Mouse (Mus musculus) forebrain, embryonic 16.5 days (tissue): ENCODE results near the gene Ace3. TPM values are rescaled to one million over a fixed set of nuclear protein-coding genes. Genes with fewer than 3 reads are reported as not detected.
"Not testable (repeated sequence)": the region's sequence is repeated elsewhere in the genome, so short reads cannot be mapped to it uniquely, and the experiment has no call there.

Experiments used
- ATAC-seq: fragments of 200-750 bp; cut with Nextera tagmentation; 2 replicates; pipeline ENCODE4 v1.8.0; 2017; ENCODE audit warnings: mild to moderate bottlenecking, moderate library complexity
- H3K27ac ChIP-seq: fragments of 300-500 bp; sonication (generic); 2 replicates; pipeline ENCODE4 v1.5.1; 2014; ENCODE audit warnings: low read length, control low read depth
- H3K27me3 ChIP-seq: fragments of 300-500 bp; sonication (generic); replicated peaks from 2 replicates; pipeline ENCODE4 v1.6.1; 2014; ENCODE audit warnings: low read length; ENCODE audit not compliant: control insufficient read depth, insufficient read depth
- H3K36me3 ChIP-seq: fragments of 300-500 bp; sonication (generic); 2 replicates; pipeline ENCODE4 v1.6.1; 2014; ENCODE audit not compliant: control insufficient read depth, insufficient read depth
- H3K4me1 ChIP-seq: fragments of 300-500 bp; sonication (generic); replicated peaks from 2 replicates; pipeline ENCODE4 v1.6.1; 2014; ENCODE audit warnings: low read length; ENCODE audit not compliant: control insufficient read depth, insufficient read depth
- H3K4me2 ChIP-seq: fragments of 300-500 bp; sonication (generic); 2 replicates; pipeline ENCODE4 v1.6.1; 2014; ENCODE audit warnings: mild to moderate bottlenecking, low read length, control low read depth
- H3K4me3 ChIP-seq: fragments of 300-500 bp; sonication (generic); replicated peaks from 2 replicates; pipeline ENCODE4 v1.5.1; 2014; ENCODE audit warnings: mild to moderate bottlenecking, low read length, control low read depth
- H3K9ac ChIP-seq: fragments of 300-500 bp; sonication (generic); replicated peaks from 2 replicates; pipeline ENCODE4 v1.6.1; 2014; ENCODE audit warnings: low read depth, low read length, control low read depth
- H3K9me3 ChIP-seq: fragments of 300-500 bp; sonication (generic); 2 replicates; pipeline ENCODE4 v1.6.1; 2016; ENCODE audit warnings: low read length; ENCODE audit not compliant: control insufficient read depth
- WGBS: fragments of 180-500 bp; shearing (Covaris S2); extraction: QIAGEN DNeasy Blood & Tissue Kit; methylation state at CpG from one replicate; pipeline ENCODE4 v1.1.7; 2014; 5-methylcytosine and 5-hydroxymethylcytosine counted together
- polyA plus RNA-seq: library from polyadenylated mRNA; unstranded; fragments of >200 nt; fragmentation: Nextera tagmentation; extraction: Ambion mirVana; gene quantifications from 2 replicates; pipeline ENCODE4 v1.2.1, GENCODE M21; 2015

Ace3 gene
- polyA plus RNA-seq, 1 experiment from 2014 or later, result not detected

GRCm38 (mm10) chr11:106026465-106027151, 32.1 kb downstream of the Ace3 start:
- no peaks in the 10 kb centered on the region for H3K27me3 ChIP-seq
- WGBS, result 41% methylated on average over 10 of the region's 11 CpGs
- ATAC-seq, result 0 out of 2 replicates have a peak, but pooled peaks have one; percentile 28
- no peak overlapping the region for H3K27ac ChIP-seq
- H3K36me3 ChIP-seq, result no peaks in the 10 kb centered on the region
- no peaks in the 10 kb centered on the region for H3K9me3 ChIP-seq
- H3K4me2 ChIP-seq, result no peak overlapping the region
- no peak overlapping the region for H3K4me3 ChIP-seq
- no peaks in the 10 kb centered on the region for H3K4me1 ChIP-seq
- no peak overlapping the region for H3K9ac ChIP-seq

DNA sequence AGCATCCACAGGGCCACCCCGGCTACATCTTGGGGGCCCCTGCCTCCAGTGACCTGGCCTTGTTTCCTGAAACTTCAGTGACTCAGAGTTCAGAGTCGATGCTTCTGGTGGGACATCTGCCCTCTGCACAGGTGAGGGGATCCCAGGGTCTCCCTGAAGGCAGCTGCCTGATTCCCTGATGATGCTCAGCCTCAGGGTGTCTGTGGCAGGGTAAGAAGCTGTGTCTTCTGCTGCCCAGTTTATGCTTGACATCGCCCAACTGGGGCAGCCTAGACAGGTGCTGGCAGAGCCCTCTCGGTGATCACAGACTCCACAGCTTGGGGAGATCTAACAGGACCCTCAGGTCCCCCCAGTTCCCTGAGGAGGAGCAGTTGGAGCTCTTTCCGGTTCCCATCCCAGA, 33.1 kb downstream of the Ace3 start:
- Histone ChIP-seq H3K4me1 (no peaks in the 10 kb centered on the region), H3K4me2 (no peak overlapping the region), H3K9ac (no peak overlapping the region), H3K36me3 (no peaks in the 10 kb centered on the region), H3K27ac (no peak overlapping the region), H3K4me3 (no peak overlapping the region), H3K9me3 (no peaks in the 10 kb centered on the region), H3K27me3 (no peaks in the 10 kb centered on the region)
- ATAC-seq, result no peak
- WGBS, result 94% methylated on average over 5 of the region's 5 CpGs

- H3K27me3 ChIP-seq, H3K36me3 ChIP-seq, H3K9me3 ChIP-seq, ATAC-seq: not testable (repeated sequence)
- WGBS, result 29% methylated on average over 5 of the region's 25 CpGs
- Histone ChIP-seq H3K9ac (0 out of 2 replicates have a peak overlapping the region, but pooled peaks have one; percentile 35), H3K27ac (peak overlapping the region; percentile 80), H3K4me3 (peak overlapping the region; percentile 40), H3K4me1 (peaks cover 10% of the 10 kb centered on the region), H3K4me2 (peak overlapping the region; percentile 16; the same call in 1 of the 2 replicates)
Measured at GRCm38 (mm10) chr11:106032074-106032473, 37.6 kb downstream of the Ace3 start.

GRCm38 (mm10) chr11:106033491-106033919, 39.0 kb downstream of the Ace3 start:
- 38% methylated on average over 11 of the region's 11 CpGs for WGBS
- Histone ChIP-seq H3K9me3 (no peaks in the 10 kb centered on the region), H3K27me3 (no peaks in the 10 kb centered on the region), H3K4me1 (peaks cover 21% of the 10 kb centered on the region), H3K9ac (peak overlapping the region; percentile 27), H3K4me3 (peak overlapping the region; percentile 13; the same call in 1 of the 2 replicates), H3K36me3 (no peaks in the 10 kb centered on the region), H3K27ac (peak overlapping the region; percentile 83), H3K4me2 (peak overlapping the region; percentile 41)
- ATAC-seq, result no peak

DNA sequence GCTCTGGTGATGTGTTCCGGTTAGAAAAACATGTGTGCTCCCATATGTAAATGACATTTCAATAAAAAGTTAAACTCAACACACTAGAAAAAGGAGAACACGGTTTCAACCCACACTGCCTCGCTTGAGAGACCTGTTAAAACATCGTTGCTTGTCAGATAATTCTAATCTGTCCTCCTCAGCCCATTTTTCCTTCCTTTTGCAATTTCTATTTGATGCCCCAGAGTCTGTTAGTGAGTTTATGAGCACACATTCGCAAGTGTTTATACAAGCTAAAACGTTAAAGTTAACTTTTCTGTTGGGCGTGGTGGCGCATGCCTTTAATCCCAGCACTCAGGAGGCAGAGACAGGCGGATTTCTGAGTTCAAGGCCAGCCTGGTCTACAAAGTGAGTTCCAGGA, 40.5 kb downstream of the Ace3 start:
- ATAC-seq, result no peak
- no peaks in the 10 kb centered on the region for H3K36me3 ChIP-seq
- H3K4me3 ChIP-seq, result no peak overlapping the region
- no peak overlapping the region for H3K27ac ChIP-seq
- H3K9me3 ChIP-seq, result no peaks in the 10 kb centered on the region
- WGBS, result 87% methylated on average over 9 of the region's 9 CpGs
- no peak overlapping the region for H3K9ac ChIP-seq
- no peaks in the 10 kb centered on the region for H3K27me3 ChIP-seq
- peaks cover 33% of the 10 kb centered on the region for H3K4me1 ChIP-seq
- no peak overlapping the region for H3K4me2 ChIP-seq

GRCm38 (mm10) chr11:106036548-106037417, 42.3 kb downstream of the Ace3 start, which contains the start of gene Dcaf7:
Gene Dcaf7 (plus strand): TSS chr11:106036872.
- ATAC-seq, result peak; percentile 98
- peak within 1 kb of the TSS; percentile 92 for H3K4me2 ChIP-seq
- H3K27me3 ChIP-seq, result no peaks in the 10 kb centered on the region
- H3K36me3 ChIP-seq, result no peaks in the 10 kb centered on the region
- H3K27ac ChIP-seq, result peak within 1 kb of the TSS; percentile 93
- H3K4me1 ChIP-seq, result peaks cover 33% of the 10 kb centered on the region
- peak within 1 kb of the TSS; percentile 96 for H3K9ac ChIP-seq
- peak within 1 kb of the TSS; percentile 100 for H3K4me3 ChIP-seq
- H3K9me3 ChIP-seq, result no peaks in the 10 kb centered on the region
- under 1% methylated on average over 66 of the region's 66 CpGs for WGBS

DNA sequence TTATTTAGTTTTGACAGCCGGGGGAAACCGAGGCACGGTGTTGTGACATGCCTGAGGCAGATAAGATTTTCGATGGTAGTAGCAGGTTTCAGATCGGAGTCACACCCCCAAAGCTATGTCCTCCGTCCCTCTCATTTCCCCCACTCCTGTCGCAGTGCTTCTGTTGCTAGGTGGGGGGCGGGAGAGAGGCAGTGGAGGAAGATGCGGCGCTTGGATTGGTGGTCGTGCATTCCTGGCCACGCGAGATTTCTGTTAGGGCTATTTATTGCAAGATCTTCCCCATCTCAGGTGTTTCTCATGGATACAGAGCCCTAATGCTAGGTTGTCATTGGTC, 42.9 kb downstream of the Ace3 start:
- ATAC-seq, result no peak; the same call in 1 of the 2 replicates
- Histone ChIP-seq H3K4me2 (peak overlapping the region; percentile 92), H3K4me1 (peaks cover 33% of the 10 kb centered on the region), H3K4me3 (peak overlapping the region; percentile 100), H3K27ac (peak overlapping the region; percentile 93), H3K36me3 (no peaks in the 10 kb centered on the region), H3K9me3 (no peaks in the 10 kb centered on the region), H3K9ac (peak overlapping the region; percentile 96), H3K27me3 (no peaks in the 10 kb centered on the region)
- 0% methylated on average over 13 of the region's 13 CpGs for whole genome bisulfite sequencing

- Histone ChIP-seq H3K9ac (no peak overlapping the region), H3K9me3 (no peaks in the 10 kb centered on the region), H3K27me3 (no peaks in the 10 kb centered on the region), H3K27ac (no peak overlapping the region), H3K4me2 (no peak overlapping the region), H3K4me3 (no peak overlapping the region), H3K4me1 (peaks cover 4% of the 10 kb centered on the region), H3K36me3 (peaks cover 16% of the 10 kb centered on the region)
- no peak for ATAC-seq
Measured at GRCm38 (mm10) chr11:106044349-106044748, 49.9 kb downstream of the Ace3 start.

DNA sequence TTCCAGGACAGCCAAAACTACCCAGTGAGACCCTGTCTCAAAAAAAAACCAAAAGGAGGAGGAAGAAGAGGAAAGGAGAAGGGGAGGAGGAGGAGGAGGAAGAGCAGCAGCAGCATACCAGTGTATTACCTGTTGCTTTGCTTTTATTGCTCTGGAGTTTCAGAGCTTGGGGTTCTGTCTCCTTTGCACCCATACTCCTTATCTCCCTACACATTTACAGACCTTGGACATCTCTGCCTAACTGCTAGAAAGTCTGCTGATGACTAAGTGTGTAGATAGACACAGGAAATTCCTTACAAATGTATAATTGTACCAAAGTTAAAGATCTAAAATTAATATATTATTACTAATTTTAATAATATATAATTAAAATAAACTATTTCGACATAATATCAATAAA, 50.8 kb downstream of the Ace3 start:
- Histone ChIP-seq H3K4me3 (no peak overlapping the region), H3K4me1 (no peaks in the 10 kb centered on the region), H3K9ac (no peak overlapping the region), H3K4me2 (no peak overlapping the region), H3K9me3 (no peaks in the 10 kb centered on the region), H3K27ac (no peak overlapping the region), H3K36me3 (peaks cover 16% of the 10 kb centered on the region), H3K27me3 (no peaks in the 10 kb centered on the region)
- 96% methylated on average over 1 of the region's 1 CpGs for WGBS
- ATAC-seq, result no peak
